Mouse (Mus musculus): ENCODE data around the gene Heatr1. TPM values are rescaled to one million over a fixed set of nuclear protein-coding genes. Genes with fewer than 3 reads are reported as not detected.

Heatr1 gene
- 10 to 100 TPM; 15.8 to 16.4 TPM for total RNA-seq (2021)
- long read RNA-seq, experiment 1, full-length matches to known transcripts, result 1 of 3 reads
- long read RNA-seq, experiment 1, partial matches to known transcripts, result 1 of 3 reads
- long read RNA-seq, experiment 1, other reads (novel, unspliced or antisense), result 1 of 3 reads
- long read RNA-seq, experiment 2, partial matches to known transcripts, result 1 of 1 reads
- long read RNA-seq, experiment 2, other reads (novel, unspliced or antisense), result 0 of 1 reads

DNA sequence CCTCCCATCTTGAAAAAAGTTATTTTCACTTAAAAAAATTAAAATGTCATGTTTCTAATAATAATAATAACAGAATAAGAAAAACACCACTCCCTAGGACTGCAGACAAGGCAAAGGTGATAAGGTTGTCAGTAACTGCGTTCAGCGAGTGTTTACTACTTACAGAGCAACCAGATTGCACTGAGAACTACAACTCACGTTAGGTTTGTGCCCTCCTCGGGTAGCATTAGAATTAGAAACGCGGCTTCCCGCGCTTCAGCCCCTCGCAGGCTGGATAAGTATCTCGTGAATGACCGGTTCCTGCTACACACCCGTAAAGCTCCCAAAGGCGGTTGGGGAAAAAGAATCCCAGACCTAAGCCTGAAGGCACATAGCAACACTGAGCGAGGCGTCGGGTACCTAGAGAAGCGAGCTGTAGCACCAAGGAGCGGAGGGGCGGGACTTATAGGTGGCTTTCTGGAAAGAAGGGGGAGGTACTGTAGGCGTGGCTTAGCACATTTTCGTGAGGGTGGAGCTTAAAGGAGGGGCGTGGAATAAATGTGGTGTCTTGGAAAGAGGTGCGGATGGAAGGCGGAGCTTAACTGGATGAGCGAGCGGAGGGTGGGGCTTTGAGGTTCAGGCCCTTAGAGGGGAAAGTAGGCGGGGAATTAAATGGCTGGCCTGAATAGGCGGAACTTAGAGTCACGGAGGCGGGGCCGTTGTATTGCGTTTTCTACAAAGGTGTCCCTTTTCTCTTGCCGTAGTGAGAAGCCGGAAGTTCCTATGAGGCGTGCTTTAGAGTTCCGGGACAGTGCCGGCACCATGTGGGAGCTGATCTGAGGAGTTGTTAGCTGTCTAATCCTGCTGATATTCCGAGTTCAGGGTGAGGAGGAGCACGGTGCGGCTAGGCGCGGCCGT is at the start of gene Heatr1:
TSS of gene Heatr1 (plus strand) at position 419 of the 897 bp plus-strand sequence.
- peak; percentile 98 for DNase-seq

DNA sequence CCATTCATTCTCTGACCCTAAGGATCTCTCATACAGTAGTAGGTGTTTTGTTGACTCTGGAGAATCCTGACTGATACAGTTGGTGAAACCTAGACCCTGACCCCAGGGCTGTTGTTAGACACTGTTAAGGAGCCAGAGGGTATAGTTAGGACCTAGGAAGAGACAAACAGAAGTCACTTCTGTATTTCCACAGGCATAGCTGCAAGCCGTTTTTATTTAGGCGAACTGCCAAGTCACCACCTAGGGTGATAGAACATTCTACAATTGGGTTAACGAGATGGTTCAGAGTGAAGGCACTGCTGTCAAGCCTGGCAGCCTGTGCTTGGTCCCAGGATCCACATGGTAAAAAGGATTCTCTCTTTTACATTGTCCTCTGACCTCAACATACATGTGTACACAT is 48.0 kb upstream of the Heatr1 start:
- no peak for DNase-seq

DNA sequence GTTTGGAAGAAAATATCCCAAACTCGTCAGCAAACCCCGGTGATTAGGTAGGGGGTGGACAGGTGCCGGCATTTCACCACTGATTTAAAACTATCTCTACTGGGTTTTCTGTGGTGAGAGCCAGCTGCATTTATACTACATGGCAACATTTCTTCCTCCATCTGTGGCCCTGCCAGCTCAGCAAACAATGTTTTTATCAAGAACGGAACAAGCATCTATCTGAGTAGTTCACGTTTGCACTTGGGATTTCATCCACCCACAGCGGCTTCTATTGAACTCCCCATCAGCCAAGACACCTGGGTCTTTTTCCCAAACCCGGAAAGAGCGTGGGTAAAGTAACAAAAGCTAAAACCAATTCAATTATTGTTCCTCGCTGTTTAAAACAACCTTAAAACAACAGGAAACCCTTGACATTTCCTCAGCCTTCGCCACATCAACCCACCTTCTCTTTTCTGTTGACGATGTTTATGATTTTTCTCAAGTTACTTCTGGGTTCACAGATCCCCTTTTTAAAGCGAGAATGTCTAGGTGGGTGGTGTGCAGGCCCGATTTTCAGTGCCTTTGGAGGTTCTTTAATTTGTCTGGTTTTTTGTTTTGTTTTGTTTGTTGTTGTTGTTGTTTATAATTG is 45.5 kb upstream of the Heatr1 start:
- DNase-seq, result no peak

DNA sequence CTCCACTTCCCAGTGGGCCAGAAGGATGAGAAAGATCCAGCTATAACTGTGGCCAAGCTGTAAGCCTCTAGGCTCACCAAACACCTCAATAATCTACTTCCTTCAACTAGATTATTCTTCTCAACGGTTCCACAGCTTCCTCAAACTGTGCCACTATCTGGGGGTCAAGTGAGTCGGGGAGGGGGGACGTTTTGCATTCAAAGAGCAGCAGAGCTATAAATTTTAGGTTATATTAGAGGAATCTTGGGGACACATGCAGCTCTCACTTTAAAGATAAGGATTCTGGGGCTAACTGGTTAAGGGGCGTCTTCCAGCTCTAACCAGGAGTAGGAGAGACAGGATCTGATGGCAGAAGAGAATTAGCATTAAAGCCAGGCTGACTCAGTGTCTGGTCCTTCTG is 38.6 kb upstream of the Heatr1 start:
- no peak for DNase-seq

DNA sequence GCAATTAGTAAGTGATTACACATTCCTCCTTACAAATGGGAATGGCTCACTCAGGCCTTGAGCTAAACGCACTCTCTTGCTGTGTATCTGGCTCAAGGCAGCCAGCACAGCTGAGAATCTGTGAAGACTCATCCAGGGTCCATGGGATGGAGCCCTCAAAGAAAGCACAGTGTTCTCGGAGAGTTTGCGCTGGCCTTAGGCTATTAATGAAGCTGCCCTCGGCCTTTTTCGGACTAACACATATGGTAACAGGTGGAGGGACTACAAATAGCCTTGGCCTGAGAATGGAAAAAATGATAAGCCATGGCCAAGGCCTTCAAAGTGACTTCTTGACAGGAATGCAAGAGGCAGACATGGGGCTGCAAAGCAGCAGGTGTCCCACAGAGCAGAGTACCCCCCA is 37.3 kb upstream of the Heatr1 start:
- DNase-seq, result peak; percentile 39 to 45

DNA sequence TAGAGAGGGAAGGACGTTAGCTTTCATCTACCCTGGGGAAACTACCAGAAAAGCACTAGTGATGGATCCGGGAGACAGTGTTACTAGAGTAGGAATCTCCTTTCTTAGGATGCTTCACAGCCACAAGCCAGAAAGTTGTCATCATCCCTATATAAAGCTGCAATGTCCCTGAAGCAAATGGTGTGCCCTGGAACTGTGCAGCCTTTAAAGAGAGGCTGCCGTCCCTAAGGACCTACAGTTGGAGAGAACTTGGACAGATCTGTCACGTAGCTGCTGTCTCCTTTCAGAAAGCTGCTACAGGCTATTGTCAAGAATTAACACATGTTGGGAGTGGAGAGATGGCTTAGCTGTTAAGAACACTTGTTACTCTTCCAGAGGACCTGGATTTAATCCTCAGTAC is 33.3 kb upstream of the Heatr1 start:
- no peak for DNase-seq

DNA sequence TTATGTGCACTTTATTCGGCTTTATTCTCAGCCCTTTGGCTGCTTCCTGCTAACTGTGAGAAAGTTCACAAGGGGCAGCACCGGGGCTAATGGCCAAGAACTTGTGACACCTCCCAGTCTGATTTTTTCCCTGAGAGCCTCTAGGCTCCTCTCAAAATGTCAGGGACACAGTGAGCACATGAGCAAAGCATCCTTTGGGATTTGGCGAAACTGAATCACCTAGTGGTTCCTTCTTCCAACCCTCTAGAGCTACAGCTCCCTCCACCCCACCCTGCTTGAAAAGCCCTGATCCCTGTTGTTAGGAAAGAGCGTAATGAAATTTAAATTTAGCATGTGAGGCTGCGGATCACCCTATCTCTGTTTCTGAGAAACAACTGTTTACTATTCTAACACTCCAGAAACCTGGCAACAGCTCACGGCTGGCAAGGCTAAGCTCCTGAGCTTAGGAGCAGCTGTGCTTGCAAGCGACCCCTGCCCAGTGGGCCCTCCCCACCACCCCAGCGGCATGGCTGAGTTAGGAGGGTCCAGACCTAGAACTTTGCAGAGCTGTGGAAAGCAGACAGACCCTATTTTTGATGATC is 25.7 kb upstream of the Heatr1 start:
- peak; percentile 76 to 77 for DNase-seq

DNA sequence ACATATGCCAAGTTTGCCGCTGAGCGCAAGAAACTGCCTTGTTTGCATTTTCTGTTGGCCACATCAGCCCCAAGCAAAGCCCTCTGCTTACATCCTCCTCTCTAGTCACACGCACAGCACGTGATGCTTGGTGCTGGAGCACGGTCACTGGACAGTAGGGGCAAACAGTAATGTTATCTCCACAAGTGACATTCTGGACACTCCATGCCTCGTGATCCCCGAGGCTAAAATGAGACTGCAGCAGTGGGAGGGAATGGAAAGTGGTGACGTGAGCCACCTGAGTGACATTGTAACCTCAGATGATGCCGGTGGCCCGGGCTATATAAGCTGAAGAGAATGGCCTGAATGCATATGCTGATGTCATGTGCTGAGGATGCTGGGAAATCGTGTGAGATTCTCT is 24.9 kb upstream of the Heatr1 start:
- peak; percentile 82 to 89 for DNase-seq

DNA sequence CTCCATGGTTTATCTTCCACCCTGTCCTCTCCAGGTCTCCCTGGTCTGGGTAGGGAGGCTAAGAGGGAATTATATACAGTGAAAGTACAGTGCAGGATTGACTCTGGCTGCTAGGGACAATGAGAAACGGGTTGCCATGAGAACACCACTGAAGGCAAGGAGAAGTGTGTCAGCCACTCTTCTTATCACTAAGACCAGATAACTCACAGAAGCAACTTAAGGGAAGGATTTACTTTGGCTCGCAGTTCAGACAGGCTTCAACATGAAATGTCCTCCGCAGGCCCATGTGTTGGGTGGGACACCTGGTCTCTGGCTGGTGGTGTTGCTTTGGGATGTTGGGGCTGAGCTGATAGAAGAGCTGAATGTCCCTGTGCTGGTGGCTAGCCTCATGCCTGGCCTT is 22.1 kb upstream of the Heatr1 start:
- no peak for DNase-seq

DNA sequence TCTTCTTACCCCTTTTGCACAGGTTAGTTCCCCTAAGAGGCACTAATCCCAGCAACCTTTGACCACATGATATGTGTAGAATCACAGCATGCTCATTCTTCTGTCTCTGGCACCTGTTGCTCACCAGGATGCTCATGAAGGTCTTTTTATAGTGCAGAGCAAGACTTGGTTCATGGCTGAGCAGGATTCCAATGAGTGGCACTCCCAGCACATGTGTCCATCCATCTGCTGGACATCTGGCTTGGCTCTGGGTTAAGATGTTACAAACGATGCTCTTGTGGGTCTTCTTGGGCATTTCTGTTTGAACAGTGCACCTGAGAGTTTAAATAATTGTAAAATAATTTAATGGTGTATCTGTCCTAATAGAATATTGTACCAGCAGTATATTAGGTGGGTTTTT is 18.0 kb upstream of the Heatr1 start:
- DNase-seq, result no peak

DNA sequence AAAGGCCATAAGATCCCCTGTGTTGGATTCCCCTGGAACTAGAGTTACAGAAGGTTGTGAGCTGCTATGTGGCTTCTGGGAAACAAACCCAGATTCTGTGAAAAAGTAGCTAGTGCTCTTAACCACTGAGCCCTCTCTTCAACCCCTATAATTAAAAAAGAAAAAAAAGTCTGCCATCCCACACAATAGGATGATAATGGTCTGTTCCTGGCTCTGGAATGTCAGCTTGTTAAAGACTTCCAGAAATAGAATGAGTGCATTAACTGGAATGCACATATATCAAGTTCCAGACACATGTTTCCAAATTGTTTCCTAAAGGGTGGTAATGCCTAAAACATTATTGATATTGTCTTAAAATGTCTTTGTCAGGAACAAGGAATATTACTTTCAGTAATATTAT is 10.0 kb upstream of the Heatr1 start:
- DNase-seq, result no peak

DNA sequence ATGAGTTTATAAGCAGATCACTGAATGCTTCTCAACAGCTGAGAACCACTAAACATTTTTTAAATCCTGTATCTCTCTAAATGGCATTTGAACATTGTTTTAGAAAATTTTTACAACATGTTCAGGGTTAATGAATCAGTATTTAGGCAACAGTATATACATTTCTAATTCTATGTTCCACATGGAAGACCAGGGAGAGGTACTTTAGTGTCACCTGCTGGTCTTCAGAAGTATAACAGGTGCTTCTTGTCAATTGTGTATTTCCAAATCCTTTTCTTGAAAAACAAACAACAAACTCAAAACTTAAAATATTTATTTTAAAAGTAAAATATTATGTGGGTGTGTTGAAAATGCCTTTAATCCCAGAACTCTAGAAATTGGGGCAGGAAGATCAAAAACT is 8.5 kb upstream of the Heatr1 start:
- peak in 1 of 2 experiments; percentile 34 for DNase-seq

DNA sequence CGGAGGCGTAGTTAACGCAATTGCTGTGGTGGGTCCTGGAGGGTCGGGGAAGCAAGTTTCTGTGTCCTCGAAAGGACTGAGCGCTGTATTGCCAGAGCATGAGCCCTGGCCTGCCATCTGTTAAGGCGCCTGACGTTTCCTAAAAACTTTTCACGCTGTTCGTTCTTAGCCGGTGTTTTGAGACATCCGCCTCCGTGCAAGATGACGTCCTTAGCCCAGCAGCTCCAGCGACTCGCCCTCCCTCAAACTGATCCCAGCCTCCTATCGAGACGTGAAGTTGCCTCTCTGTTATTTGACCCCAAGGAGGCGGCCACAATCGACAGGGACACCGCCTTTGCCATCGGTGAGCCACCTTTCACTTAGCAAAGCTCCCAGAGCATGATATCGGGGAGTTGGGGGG is 744 bp downstream of the Heatr1 start:
- no peak for DNase-seq

DNA sequence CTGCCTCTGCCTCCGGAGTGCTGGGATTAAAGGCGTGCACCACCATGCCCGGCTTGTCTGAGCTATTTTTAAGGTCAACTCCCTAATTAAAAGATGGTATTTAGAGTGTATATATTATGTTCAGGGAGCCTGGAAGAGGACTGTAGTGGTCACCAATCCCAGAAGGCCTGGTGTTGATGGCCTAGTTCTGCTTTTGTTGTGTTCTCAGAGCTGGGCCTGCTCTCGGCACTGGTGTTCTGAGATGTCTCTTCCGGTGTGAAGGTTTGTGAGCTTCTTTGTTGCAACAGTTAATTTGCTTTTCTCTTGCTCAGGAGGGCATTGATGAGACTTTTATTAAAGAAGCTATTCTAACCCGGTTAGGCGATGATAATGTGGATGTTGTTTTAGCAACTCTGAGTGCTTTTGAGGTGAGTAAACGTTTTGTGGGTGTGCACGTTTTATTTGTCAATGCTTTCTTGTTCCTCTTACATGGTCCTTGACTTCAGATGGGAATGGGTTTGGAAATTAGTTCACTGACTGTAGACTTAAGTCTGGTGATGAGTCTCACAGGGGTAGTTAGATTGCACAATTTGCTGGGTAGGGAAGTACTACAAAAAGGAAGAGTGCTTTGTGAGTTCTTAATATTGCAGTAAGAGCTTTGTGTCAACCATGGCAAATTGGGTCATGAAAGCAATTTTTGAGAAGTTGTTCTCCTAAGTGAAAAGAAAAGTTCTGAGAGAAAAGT is 13.7 kb downstream of the Heatr1 start:
- peak in 1 of 2 experiments; percentile 17 for DNase-seq

DNA sequence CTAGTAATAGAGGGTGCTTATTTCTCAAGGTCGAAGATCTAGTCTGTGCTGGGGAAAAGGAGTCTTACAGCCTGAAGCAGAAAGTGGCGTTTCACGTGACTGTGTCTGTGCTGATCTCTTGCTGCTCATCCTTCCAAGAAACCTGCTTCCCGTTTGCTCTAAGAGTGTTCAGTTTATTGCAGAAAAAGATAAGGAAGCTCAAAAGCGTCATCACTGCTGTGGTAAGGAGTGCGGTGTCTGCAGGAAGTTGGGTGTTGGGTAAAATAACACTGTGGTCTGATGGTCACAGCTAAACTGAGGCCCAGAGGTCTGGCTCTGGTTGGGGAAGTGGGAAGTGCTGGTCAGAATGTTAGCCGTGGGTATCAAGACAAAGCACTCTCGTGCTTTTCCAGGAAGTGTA is 17.2 kb downstream of the Heatr1 start:
- peak in 1 of 2 experiments; percentile 65 for DNase-seq

DNA sequence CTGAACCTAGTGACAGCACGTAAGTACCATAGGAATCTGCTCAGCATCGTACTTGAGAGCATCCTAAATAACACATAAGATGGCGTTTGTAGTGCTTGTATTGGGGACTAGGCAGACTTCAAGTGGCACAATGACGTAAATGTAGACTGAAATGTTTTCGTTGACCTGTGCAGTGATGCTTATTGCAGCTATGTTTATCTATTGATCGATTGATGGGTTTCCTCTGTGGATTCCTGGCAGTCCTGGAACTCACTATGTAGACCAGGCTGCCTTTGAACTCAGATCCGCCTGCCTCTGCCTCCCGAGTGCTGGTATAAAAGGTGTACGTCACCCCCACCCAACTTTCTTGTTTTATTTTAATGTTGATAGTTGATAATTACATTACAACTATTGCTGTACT is 25.8 kb downstream of the Heatr1 start:
- DNase-seq, result no peak

DNA sequence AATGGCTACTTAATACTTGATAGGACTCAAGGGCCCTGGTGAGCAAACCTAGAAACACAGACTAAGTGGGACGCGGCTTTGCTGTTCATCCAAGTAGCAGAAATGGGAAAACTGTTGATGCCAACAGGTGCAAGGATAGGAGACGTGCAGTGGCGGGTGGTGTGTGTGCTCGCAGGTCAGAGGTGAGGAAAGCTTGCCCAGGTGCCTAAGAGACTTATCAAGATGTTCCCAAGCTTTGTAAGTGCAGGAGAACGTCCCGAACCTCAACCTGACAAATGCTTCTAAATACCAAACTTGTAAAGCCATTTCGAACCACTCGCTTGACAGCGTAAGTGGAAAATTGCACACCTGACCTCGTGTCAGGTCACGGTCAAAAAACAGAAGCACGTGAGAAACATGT is 33.7 kb downstream of the Heatr1 start:
- no peak for DNase-seq

DNA sequence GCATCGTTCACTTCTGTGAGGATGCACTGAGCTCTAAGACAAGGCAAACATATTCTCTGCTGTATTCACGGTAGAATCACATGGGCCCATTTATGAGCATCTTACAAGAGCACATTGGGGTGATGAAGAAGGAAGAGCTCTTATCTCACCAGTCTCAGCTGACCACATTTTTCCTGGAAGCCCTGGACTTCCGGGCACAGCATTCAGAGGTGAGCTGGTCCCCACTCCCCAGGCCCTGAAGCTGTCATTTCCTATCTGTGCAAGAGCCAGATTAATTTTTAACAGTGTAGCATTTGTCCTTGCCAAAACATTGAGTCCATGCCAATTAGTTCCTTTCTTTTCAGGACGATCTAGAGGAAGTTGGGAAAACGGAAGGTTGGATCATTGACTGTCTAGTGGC is 39.0 kb downstream of the Heatr1 start:
- peak in 1 of 2 experiments; percentile 10 for DNase-seq

DNA sequence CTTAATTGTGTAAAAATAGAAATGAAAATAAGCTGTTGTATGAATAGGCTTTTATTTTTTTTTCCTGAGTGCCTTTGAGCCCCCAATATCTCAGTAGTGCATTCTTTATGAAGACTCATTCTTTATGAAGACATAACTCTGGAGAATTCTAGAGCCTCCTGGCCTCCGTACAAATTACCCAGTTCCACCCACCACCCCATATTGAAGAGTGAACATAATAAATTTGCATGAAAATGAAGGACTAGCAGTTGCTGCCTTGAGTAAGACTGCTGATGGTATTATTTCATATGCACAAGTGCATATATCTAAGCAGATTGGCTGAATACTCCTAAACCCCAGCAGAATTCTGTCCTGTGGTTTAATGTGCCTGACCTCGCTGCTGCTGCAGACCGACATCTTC is 44.8 kb downstream of the Heatr1 start:
- DNase-seq, result no peak

DNA sequence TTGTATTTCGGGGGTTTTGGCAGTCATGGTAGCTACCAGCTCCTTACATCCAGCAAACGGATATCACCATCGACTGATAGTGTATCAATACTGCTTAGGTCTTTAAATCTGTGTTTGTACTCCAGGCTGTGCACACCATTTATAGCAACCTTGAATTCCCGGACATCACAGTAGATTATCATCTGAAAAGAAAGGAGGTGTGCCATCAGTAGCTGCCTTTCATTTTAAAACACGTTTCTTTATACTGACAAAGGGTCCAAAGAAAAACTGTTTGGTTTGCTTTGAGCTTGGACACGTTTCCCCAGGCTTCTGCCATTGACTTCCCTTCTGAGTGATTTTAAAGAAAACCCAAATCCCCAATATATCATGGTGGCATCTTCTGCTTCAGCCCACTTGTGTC is 46.0 kb downstream of the Heatr1 start:
- DNase-seq, result no peak

DNA sequence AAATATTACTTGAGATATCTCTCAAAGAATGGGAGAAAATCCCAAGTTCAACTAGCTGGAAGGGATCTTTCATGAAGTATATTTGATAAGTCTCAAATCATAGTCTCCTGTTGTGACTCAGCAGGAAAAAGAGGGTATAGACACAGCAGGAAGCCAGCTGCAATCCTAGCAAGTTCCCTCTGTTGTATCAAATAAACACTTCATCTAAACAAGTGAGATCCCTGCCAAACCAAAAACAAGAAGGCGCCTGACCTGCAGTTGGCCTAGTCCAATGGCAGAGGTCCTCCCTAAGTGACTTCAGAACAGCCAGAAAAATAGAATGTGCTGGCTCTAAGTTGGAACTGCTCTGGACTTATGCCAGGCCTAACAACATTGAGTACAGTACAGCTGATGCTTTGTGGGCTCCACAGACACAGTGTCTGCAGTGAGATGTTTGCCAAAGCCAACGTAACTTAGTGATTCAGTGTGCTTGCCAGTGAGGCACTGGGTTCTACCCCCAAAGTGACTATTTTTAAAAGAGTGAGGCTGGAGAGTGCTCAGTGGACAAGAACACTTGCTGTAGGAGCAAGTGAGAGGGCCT is 47.3 kb downstream of the Heatr1 start:
- DNase-seq, result peak; percentile 56 to 70

DNA sequence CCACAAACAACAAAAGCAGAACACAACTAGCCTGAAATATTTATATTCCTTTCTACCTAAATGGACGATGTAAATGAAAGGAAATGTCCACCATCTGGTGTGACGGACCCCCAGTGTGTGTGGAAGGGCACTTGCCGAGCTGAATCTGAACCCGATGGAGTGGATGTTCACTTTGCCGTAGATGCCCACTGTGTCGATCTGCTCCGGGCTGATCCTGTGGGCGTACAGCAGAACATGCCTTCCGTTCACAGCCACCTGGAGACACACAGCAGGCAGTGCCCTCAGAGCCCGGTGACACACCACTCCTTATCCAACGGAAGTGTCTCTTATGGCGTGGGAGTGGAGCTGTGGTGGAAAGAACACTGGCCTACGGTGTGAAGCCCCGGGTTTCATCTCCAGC is 58.3 kb downstream of the Heatr1 start:
- DNase-seq, result no peak
